Mouse (Mus musculus): Measurements from ENCODE around the gene Lpin3. TPM values are rescaled to one million over a fixed set of nuclear protein-coding genes. Genes with fewer than 3 reads are reported as not detected.

Lpin3 gene
- polyA plus RNA-seq, 2 experiments = 2.3 to 2.9 TPM

- Histone ChIP-seq H3K36me3 (ENCODE audit: control insufficient read depth, insufficient read depth, low read length) (peaks cover 3% of the 10 kb centered on the region; the same call in 1 of the 2 replicates), H3K9ac (ENCODE audit: low read depth, low read length, severe bottlenecking) (no peak overlapping the region), H3K4me1 (ENCODE audit: control insufficient read depth, insufficient read depth, low read length) (no peaks in the 10 kb centered on the region), H3K4me2 (replicated peaks; ENCODE audit: low read depth, low read length, severe bottlenecking) (no peak overlapping the region), H3K4me3 (replicated peaks; ENCODE audit: low read length) (no peak overlapping the region), H3K27ac (replicated peaks; ENCODE audit: low read depth, low read length) (no peak overlapping the region), H3K27me3 (ENCODE audit: control insufficient read depth, insufficient read depth, low read length) (no peaks in the 10 kb centered on the region), H3K9me3 (ENCODE audit: control insufficient read depth, low read length) (no peaks in the 10 kb centered on the region)
- DNase-seq (ENCODE audit: low spot score) (no peak), ATAC-seq (ENCODE audit: low FRiP score, low read depth) (no peak)
- WGBS = 89% methylated on average over 2 of the region's 2 CpGs
- no peak for TF ChIP-seq POLR2A (IDR thresholded peaks at IDR 0.05; ENCODE audit: borderline replicate concordance, extremely low read depth, insufficient read depth, insufficient read length)
Measured at GRCm38 (mm10) chr2:160865266-160865665, 15.2 kb upstream of the Lpin3 start.

- 77% methylated on average over 3 of the region's 3 CpGs for WGBS
Measured at GRCm38 (mm10) chr2:160869446-160869845, 11.0 kb upstream of the Lpin3 start.

GRCm38 (mm10) chr2:160871310-160871709, 9.2 kb upstream of the Lpin3 start:
- 86% methylated on average over 3 of the region's 3 CpGs for WGBS
- no peak overlapping the region for H3K27ac ChIP-seq (replicated peaks; ENCODE audit: low read depth, low read length)
- 0 out of 2 replicates have a peak overlapping the region, but pooled peaks have one; percentile 0 for H3K4me2 ChIP-seq (replicated peaks; ENCODE audit: low read depth, low read length, severe bottlenecking)
- H3K36me3 ChIP-seq (ENCODE audit: control insufficient read depth, insufficient read depth, low read length) = no peaks in the 10 kb centered on the region
- H3K4me3 ChIP-seq (replicated peaks; ENCODE audit: low read length) = no peak overlapping the region
- no peaks in the 10 kb centered on the region for H3K27me3 ChIP-seq (ENCODE audit: control insufficient read depth, insufficient read depth, low read length)
- H3K9ac ChIP-seq (ENCODE audit: low read depth, low read length, severe bottlenecking) = no peak overlapping the region
- H3K4me1 ChIP-seq (ENCODE audit: control insufficient read depth, insufficient read depth, low read length) = peaks cover 11% of the 10 kb centered on the region
- no peaks in the 10 kb centered on the region for H3K9me3 ChIP-seq (ENCODE audit: control insufficient read depth, low read length)
- ATAC-seq (ENCODE audit: low FRiP score, low read depth) (no peak), DNase-seq (ENCODE audit: low spot score) (no peak)
- no peak for TF ChIP-seq POLR2A (IDR thresholded peaks at IDR 0.05; ENCODE audit: borderline replicate concordance, extremely low read depth, insufficient read depth, insufficient read length)

More at GRCm38 (mm10) chr2:160869446-160869845, 11.0 kb upstream of the Lpin3 start:
- H3K9ac ChIP-seq (ENCODE audit: low read depth, low read length, severe bottlenecking) = no peak overlapping the region
- TF ChIP-seq POLR2A (IDR thresholded peaks at IDR 0.05; ENCODE audit: borderline replicate concordance, extremely low read depth, insufficient read depth, insufficient read length) = no peak
- peaks cover 11% of the 10 kb centered on the region for H3K4me1 ChIP-seq (ENCODE audit: control insufficient read depth, insufficient read depth, low read length)
- H3K27ac ChIP-seq (replicated peaks; ENCODE audit: low read depth, low read length) = no peak overlapping the region
- no peak overlapping the region for H3K4me2 ChIP-seq (replicated peaks; ENCODE audit: low read depth, low read length, severe bottlenecking)
- H3K36me3 ChIP-seq (ENCODE audit: control insufficient read depth, insufficient read depth, low read length) = peaks cover under 1% of the 10 kb centered on the region; the same call in 1 of the 2 replicates
- H3K9me3 ChIP-seq (ENCODE audit: control insufficient read depth, low read length) = no peaks in the 10 kb centered on the region
- no peak for DNase-seq (ENCODE audit: low spot score)
- no peak overlapping the region for H3K4me3 ChIP-seq (replicated peaks; ENCODE audit: low read length)
- no peaks in the 10 kb centered on the region for H3K27me3 ChIP-seq (ENCODE audit: control insufficient read depth, insufficient read depth, low read length)
- ATAC-seq (ENCODE audit: low FRiP score, low read depth) = no peak

- TF ChIP-seq POLR2A (IDR thresholded peaks at IDR 0.05; ENCODE audit: borderline replicate concordance, extremely low read depth, insufficient read depth, insufficient read length) = no peak
- no peaks in the 10 kb centered on the region for H3K9me3 ChIP-seq (ENCODE audit: control insufficient read depth, low read length)
- no peaks in the 10 kb centered on the region for H3K27me3 ChIP-seq (ENCODE audit: control insufficient read depth, insufficient read depth, low read length)
- peak overlapping the region; percentile 99 for H3K4me3 ChIP-seq (replicated peaks; ENCODE audit: low read length)
- H3K27ac ChIP-seq (replicated peaks; ENCODE audit: low read depth, low read length) = peak overlapping the region; percentile 95
- DNase-seq (ENCODE audit: low spot score) (peak; percentile 45), ATAC-seq (ENCODE audit: low FRiP score, low read depth) (peak; percentile 91)
- 0% methylated on average over 16 of the region's 47 CpGs for whole genome bisulfite sequencing
- H3K4me1 ChIP-seq (ENCODE audit: control insufficient read depth, insufficient read depth, low read length) = peaks cover 11% of the 10 kb centered on the region
- peak overlapping the region; percentile 94 for H3K9ac ChIP-seq (ENCODE audit: low read depth, low read length, severe bottlenecking)
- H3K36me3 ChIP-seq (ENCODE audit: control insufficient read depth, insufficient read depth, low read length) = no peaks in the 10 kb centered on the region
- H3K4me2 ChIP-seq (replicated peaks; ENCODE audit: low read depth, low read length, severe bottlenecking) = peak overlapping the region; percentile 73
Measured at GRCm38 (mm10) chr2:160872395-160872794, 8.1 kb upstream of the Lpin3 start.

GRCm38 (mm10) chr2:160872890-160873382, 7.5 kb upstream of the Lpin3 start, which contains the start of gene Zhx3:
Zhx3 (minus strand) TSS chr2:160872998.
- 3% methylated on average over 32 of the region's 48 CpGs for WGBS
- no peaks in the 10 kb centered on the region for H3K27me3 ChIP-seq (ENCODE audit: control insufficient read depth, insufficient read depth, low read length)
- peak within 1 kb of the TSS; percentile 94 for H3K9ac ChIP-seq (ENCODE audit: low read depth, low read length, severe bottlenecking)
- ATAC-seq (ENCODE audit: low FRiP score, low read depth) (peak; percentile 97), DNase-seq (ENCODE audit: low spot score) (peak; percentile 93)
- peak within 1 kb of the TSS; percentile 99 for H3K4me3 ChIP-seq (replicated peaks; ENCODE audit: low read length)
- peaks cover 11% of the 10 kb centered on the region for H3K4me1 ChIP-seq (ENCODE audit: control insufficient read depth, insufficient read depth, low read length)
- peak within 1 kb of the TSS; percentile 73 for H3K4me2 ChIP-seq (replicated peaks; ENCODE audit: low read depth, low read length, severe bottlenecking)
- peak; percentile 69; the same call in 1 of the 2 replicates for TF ChIP-seq POLR2A (IDR thresholded peaks at IDR 0.05; ENCODE audit: borderline replicate concordance, extremely low read depth, insufficient read depth, insufficient read length)
- no peaks in the 10 kb centered on the region for H3K36me3 ChIP-seq (ENCODE audit: control insufficient read depth, insufficient read depth, low read length)
- peak within 1 kb of the TSS; percentile 95 for H3K27ac ChIP-seq (replicated peaks; ENCODE audit: low read depth, low read length)
- H3K9me3 ChIP-seq (ENCODE audit: control insufficient read depth, low read length) = no peaks in the 10 kb centered on the region

All from limb, embryonic 14.5 days (tissue).